Mouse (Mus musculus) retina, postnatal 1 day (tissue): ENCODE data around the gene Pitpnm1.

Experiments
- DNase-seq: peaks from one replicate; pipeline ENCODE4 v3.0.0-alpha.2; 2012

Gene Pitpnm1

DNA sequence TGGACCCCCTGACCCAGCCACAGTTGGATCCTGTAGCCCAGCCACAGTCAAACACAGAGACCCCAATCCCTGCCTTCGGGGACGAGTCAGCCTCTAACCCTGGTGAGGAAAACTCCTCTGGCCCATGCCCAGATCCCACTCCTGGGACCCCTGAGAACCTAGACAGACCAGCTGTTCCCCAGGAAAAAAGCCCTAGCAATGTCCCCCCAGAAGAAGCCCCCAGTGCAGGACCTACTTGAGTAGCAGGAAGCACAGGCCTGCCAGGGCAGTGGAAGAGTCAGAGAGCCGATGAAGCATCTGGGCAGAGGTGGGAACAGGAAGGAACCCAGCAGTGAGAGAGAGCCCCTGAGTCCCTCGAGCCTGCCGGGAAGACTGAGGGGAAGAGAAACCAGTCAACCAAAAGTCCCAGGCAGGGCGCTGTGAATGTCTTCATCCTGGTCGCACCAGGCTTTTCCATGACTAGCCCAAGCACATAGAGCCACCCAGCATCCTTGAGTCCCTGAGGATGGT, 44.0 kb downstream of the Pitpnm1 start, which contains the start of gene Cabp4:
Gene Cabp4 (minus strand): TSS at position 275 of the 510 bp plus-strand sequence.
- DNase-seq, result no peak

DNA sequence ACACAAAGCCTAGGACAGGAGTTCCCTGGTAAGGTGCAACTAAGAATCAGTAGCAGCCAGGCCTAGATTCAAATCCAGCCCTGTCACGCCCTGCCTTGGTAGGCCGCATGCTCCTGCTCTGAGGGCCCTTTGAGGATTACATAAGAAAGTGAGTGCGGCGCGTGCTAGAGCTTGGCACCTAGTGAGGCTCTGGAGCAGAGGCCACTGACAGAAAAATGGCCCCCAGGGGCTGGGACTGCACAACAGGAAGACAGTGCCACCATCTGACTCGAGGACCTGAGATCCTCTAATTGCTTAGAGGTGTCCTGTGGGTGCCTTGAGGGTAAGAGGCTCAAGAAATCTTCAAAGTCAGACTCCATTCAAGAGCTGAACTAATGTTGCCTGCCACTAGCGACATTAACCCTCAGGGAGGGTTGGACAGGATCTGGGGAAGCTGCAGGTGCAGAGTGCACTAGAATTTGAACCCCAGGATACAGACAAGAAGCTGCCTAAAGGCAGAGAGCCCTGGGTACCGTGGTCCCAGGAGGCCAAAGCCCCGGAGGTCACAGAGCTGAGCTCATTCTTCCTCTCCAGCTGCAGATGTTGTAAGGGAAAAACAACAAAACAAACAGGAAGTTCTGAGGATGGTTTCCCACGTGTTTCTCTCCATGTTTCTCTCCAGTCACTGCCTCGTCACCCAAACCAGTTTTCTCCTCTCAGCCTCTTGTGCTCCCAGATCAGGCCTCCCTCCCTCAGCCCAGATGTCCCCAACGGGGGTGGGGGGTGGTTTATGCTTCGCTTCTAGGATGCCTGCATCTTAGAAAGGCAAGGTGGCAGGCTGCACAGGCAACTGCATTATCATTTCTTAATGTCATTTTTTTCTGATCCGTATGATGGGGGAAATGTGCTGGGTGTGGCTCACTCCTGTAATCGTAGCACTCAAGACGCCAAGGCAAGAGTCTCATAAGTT, 45.0 kb downstream of the Pitpnm1 start:
- no peak for DNase-seq

DNA sequence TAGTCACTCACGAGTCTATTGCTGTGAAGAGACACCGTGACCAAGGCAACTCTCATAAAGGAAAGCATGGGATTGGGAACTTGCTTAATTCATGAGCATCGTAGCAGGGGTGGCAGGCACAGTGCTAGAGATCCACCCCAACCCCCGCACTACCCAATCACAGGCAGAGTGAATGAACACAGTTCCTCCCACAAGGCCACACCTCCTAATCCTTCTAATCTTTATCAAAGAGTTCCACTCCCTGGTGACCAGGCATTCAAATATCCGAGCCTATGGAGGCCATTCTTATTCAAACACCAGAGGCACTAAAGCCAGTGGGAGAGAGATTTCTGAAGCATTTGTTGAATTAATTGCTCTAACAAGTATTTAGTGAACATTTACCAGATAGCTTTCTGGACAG, 46.1 kb downstream of the Pitpnm1 start:
- DNase-seq, result no peak

DNA sequence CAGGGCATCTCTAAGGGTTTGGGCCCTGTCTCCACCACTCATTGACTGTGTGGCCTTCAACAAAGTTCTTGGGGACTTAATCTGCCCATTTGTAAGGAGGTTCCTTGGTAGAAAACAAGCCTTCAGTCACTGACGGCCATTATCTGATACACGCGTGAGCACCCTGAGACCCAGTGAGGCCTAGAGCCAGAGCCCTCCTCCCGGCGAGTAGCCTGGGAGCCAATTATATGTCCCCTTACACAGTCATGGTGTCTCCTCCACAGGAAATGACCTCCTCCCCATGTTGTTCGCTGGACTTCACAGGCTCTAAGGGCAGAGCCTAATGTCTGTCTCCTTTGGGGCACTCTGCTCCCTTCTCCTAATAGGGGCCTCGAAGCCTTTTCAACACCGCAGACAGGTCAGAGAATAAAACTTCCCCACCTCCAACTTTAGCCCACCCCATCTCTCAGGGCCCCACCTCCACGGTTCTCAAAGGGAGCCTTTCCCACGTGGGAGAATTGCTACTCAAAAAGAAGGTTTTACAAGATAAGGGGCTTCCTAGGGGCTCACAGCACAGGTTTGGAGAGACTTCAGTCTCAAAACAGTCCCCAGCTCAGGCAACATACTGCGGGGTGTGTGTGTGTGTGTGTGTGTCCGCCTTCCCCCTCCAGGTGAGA, 46.7 kb downstream of the Pitpnm1 start:
- no peak for DNase-seq

DNA sequence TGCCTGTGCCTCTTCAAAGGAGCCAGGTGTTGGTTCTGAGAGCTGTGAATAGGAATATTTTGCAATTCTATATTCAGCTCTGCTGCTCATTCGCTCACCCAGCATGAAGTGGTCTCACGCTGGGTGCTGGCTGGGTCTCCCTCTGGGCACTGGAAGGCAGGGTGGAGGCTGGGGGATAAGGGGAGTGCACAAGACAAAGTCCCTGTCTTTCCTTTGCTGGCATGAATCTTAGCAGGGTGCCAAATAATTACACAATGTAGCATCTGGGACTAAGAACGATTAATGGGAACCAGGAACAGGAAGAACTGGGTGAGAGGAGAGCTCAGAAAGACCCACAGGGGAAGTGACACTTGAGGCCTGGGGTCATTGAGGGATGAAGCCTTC, 47.2 kb downstream of the Pitpnm1 start:
- DNase-seq, result no peak

DNA sequence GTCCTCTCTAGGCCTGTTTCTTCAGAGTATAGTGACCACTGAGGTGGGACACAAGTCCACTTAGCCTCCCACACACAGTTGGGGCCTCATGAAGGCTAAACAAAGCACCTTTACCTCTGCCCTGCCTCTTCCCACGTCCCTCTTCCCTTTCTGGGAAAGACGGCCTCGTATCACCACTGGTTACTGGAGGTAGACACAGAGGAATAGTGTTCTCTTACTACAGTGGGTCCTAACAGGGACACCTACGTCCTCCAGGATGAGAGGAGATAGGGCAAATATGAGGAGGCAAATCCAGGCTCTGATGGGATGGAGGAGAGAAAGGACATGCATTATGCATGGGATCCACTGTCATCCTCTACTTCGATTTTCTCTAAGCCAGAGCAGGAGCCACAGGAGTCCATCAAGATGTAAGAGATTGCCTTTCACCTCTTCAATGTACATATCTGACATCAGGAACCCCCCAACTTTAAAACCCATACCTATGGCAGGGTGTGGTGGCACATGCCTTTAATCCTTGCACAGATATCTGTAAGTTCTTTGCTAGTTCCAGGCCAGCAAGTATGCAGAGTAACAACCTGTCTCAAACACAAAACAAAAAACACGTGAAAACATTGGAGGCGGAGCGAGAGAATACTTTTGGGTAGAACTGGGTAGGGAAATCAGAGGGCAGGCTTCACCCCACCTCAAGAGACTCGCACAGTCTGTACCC, 48.1 kb downstream of the Pitpnm1 start:
- no peak for DNase-seq

DNA sequence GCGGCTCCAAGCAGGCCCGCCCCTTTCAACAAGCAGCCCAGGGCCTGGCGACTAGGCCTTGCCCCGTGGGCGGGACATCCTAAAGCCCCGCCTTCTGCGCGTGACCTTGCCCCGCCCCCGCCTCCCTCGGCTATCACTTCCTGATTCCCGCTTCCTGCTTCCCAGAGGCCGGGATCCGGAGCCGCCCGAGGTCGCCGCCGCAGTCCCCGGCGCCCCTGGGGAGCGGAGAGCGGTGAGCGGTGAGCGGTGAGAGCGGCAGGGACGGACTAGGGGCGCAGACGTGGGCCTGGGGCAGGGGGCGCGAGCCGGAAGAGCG, 48.7 kb downstream of the Pitpnm1 start, which contains the start of gene Coro1b:
Gene Coro1b (plus strand): TSS at position 129 of the 316 bp plus-strand sequence.
- DNase-seq, result peak; percentile 96

DNA sequence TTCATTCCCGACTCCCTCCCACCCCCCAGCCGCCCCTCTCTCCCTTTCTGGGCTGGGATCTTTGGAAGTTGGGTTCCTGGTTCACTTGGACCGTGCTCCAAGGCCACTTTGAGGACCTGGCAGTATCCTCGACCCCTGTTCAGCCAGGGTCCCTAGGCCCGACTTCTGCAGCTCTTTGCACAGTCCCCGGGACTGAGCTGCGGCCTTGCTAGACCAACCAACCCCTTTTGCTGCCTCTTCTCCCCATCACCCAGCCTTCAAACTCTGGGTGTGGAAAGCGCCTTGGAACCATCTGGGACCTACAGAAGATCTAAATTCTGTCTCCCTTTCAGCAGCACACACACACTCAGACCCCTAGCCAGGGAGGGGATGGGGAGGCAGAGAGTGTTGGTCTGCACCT, 49.0 kb downstream of the Pitpnm1 start:
- no peak for DNase-seq

DNA sequence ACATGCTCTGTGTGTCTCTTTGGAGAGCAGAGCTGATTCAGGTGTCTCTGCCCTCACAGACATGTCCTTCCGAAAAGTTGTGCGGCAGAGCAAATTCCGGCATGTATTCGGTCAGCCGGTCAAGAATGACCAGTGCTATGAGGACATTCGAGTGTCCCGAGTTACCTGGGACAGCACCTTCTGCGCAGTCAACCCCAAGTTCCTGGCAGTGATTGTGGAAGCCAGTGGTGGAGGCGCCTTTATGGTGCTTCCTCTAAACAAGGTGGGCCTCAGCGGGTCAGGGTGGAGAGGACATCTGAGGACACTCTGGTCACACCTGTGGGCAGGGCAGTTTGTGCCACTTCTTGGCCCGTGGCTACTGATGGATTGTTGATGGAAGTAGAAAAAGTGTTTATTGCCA, 49.5 kb downstream of the Pitpnm1 start:
- DNase-seq, result no peak

DNA sequence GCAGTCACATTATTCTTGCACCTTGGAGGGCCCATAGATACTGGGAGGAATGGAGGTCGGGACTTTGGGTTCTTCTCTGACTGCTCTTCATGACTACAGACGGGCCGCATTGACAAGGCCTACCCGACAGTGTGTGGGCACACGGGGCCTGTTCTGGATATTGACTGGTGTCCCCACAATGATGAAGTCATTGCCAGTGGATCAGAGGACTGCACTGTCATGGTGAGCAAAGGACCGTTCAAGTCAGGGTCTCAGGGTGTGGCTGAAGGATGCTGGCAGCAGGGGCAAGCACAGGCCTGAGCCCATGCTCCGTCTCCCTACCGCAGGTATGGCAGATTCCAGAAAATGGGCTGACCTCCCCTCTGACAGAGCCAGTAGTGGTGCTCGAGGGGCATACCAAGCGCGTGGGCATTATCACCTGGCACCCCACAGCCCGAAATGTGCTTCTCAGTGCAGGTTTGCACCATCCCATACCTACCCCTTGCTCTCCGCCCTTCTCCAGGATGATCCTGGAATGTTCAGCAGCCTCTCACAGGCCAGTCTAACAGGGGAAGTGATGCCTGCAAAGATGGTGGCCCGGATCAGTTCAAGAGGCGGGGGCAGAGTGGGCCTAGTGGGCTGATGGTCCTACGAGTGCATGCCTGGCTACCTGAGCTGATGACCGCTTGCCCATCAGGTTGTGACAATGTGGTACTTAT, 50.1 kb downstream of the Pitpnm1 start:
- no peak for DNase-seq

DNA sequence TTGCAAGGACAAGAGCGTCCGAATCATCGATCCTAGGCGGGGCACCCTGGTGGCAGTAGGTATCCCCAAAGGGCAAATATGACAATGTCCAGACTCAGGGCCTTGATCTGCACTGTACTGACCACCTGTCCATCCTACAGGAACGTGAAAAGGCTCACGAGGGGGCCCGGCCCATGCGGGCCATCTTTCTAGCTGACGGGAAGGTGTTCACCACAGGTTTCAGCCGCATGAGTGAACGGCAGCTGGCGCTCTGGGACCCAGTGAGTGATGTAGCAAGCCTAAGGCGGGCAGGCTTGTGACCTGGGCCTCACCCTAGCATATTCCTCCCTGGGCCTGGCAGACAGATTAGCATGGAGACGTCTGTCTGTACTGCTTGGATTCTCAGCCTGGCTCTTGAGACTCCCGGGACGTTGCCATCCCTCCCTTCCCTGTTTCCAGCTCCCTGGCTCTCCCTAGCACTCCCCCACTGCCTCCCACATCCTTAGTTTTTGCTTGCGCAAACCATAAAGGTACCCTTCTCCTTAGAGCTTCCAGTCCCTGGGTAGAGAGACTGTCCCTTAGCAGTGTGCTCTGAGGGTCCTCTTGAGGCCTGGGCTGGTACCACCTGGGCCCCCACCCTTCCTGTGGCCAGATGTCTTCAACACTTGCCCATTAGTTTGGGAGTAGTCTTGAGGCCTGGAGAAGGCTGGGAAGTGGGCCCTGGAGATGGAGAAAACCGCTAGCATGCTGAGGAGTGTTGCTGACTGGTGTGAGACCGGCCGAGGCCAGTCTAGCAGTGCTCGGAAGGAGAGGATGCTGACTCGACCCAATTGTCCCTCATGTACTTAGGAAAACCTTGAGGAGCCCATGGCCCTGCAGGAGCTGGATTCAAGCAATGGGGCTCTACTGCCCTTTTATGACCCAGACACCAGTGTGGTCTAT, 51.0 kb downstream of the Pitpnm1 start:
- DNase-seq, result no peak

DNA sequence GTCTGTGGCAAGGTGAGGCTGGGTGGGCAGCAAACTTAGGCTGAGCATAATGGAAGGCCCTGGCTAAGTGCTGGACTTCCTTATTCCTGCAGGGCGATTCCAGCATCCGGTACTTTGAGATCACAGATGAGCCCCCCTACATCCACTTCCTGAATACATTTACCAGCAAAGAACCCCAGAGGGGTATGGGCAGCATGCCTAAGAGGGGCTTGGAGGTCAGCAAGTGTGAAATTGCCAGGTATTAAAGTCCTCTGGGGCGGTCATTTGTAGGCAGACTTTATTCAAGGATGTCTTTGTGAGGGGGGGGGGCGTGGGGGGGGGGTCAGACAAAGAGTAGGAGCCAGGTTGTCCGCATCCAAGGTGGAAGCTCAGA, 51.7 kb downstream of the Pitpnm1 start:
- DNase-seq, result no peak

DNA sequence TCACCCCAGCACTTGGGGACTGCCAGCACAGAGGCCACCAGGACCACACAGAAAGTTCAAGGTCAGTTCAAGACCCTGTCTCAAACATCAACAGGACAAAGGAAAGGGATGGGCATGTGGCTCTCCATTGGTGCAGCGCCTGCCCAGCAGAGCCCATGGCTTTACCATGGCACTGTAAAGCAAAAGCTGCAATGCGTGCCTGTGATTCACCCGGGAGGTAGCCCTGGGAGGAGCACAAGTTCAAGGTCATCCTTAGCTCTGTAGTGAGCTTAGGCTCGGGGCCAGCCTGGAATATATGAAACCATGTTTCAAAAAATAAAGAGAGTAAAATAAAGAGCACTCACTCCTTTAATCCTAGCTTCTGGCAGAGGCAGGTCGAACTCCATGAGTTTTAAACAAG, 52.1 kb downstream of the Pitpnm1 start:
- no peak for DNase-seq

DNA sequence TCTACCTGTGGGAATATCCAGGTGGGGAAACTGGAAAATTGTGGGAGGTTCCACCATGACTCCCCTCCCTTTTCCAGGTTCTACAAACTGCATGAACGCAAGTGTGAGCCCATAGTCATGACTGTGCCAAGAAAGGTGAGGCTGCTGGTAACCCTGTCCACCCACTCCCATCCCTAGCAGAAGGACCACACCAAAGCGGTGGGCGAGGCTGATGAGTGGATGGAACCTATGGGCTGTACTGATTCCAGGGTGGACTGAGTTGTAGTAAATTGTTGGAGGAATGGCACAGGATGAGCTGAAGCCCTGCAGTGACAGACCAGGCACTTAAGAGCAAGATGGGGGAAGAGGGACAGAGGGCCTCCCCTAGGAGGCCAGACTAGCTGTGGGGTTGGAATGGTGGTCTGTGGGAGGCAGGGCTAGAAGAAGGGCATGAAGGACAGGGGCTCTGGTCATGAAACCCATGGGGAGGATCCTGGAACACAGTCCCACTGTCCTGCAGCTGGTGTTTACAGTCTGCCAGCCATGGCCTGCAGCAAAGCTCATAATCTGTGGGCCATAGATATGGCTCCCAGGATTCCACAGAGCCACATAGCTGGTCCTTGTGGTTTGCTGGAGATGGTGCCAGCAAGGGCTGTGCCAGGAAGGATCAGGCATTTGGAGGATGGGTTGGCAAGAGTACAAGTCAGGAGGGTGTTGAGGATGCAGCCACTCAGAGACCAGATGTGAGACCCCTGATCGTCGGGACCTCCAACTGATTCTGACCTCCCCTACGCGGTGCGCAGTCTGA, 52.8 kb downstream of the Pitpnm1 start:
- DNase-seq, result no peak

DNA sequence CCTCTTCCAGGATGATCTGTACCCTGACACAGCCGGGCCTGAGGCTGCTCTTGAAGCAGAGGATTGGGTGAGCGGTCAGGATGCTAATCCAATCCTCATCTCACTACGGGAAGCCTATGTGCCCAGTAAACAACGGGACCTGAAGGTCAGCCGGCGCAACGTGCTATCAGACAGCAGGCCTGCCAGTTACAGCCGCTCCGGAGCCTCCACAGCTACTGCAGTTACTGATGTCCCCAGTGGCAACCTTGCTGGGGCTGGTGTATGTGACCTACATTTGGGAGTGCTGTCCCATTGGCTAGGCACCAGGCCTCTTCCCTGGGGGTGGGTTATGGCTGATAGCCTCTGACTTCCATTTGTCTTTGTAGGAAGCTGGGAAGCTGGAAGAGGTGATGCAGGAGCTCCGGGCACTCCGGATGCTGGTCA, 53.4 kb downstream of the Pitpnm1 start, which contains the start of gene Ptprcap:
Gene Ptprcap (plus strand): TSS at position 373 of the 423 bp plus-strand sequence.
- DNase-seq, result peak; percentile 74

DNA sequence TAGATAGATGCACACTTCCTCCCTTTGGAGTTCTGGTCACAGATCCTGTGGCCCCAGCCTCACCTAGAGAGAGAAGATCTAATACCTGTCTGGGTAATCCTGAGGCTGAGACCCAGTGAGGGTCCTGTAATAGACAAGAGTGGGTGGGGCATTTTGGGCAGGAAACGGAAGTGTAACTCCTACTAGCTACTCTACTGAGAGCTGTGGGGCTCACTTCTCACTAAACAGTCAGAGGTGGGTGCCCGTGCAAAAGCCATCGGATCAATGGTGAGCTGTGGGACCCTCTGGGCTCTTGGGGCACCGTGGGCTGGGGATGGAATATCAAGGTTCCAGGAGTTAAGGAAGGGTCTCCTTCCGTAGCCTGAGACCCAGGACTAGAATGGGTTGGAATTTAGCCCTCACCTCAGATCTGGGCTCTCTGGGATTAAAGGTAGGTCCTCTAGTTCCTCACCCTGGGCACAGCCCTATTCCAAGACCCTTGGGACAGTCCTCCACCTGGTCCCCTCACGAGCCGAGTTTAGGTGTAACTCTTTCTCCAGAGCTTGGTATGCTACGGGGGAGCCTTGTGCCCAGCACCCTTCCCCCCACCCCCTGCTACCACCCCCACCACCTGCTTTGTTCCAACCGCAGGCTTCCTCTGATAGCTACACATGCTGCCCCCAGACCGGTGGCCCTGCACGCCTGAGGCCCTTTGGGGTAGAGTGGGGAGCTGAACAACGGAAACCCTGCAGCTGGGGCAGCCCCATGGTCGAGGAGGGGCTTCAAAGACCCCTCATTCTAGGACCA, 54.8 kb downstream of the Pitpnm1 start:
- no peak for DNase-seq

DNA sequence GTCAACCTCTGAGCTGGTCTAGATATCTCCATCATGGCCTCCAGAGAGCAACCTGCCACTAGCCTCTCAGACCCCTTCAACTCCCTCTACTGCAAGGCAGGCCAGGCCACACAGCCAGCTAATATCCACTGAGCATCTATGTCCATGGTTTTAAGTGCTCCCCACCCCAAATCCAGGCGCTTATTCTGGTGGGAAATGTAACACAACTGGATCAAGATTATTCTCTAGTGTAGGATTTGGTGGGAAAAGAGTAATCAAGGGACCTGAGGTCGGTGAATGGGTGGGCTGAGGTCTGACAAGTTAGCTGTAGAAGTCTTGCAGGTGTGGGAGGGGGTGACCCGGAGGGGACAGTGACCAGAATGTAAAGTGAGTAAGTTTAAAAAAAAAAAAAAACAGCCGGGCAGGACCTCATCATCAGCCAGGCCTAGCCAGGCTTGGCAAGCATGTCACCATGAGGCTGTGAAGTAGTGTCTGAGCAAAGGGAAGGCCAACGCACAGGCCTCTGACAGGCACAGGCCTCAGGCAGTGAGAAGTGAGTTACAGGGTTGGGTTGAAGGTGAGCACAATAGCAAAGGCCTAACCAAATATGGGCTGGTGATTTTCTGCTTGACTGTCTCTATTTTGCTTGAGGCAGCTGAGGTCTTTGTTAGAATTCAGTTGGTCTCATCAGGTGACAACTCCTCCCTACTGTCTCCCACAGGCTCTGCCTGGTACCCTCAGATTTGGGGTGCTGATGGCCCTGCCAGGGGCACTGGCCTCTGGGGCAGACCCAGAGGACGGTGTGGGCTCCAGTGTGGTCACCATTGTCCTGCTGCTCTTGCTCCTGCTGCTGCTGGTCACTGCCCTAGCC, 55.6 kb downstream of the Pitpnm1 start:
- DNase-seq, result peak; percentile 46

DNA sequence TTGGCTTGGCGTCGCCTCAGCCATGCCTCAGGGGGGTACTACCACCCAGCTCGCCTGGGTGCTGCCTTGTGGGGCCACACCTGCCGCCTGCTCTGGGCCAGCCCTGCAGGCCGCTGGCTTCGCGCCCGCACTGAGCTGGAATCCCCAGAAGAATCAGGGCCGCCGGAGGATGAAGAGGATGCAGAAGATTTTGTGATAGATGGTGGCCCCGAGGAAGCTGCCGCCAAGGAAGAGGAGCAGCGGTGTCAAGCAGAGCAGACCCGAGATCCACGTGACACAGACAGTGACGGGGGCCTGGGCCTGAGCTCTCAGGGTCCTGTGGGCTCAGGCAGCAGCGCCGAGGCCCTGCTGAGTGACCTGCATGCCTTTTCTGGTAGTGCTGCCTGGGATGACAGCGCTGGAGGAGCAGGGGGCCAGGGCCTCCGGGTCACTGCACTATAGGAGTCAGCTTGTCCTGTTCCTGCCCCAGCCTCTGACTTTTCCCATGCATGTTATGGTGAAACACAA, 56.3 kb downstream of the Pitpnm1 start:
- no peak for DNase-seq

DNA sequence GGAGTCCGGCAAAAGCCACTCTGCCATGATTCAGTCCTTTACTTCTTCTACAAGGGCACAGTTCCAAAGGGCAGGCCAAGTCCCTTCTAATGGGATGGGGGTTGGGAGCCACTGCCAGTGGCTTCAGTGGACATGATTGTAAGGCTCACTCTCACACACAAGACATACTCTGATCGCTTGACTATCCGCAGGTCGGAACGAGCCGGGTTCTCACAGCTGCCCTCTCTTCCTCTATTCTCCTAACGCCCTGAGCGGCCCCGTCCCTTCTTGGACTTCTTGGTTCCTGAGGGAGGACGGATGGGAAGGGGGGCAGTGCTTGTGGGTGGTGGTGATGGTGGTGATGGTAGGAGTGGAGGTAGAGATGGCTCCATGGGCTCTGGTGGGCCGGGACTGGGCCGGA, 57.0 kb downstream of the Pitpnm1 start:
- no peak for DNase-seq
